Mouse (Mus musculus): ENCODE data around the gene Ap2a1.

- no peak for TF ChIP-seq HCFC1 (IDR thresholded peaks at IDR 0.05; ENCODE audit: borderline replicate concordance, insufficient read depth, low read length)
- no peak for TF ChIP-seq ZNF384 (IDR thresholded peaks at IDR 0.05; ENCODE audit: low read depth, low read length)
- no peak for TF ChIP-seq ZC3H11A (IDR thresholded peaks at IDR 0.05; ENCODE audit: borderline replicate concordance, low read depth, low read length)
- no peak for TF ChIP-seq CHD2 (IDR thresholded peaks at IDR 0.05; ENCODE audit: low read depth, low read length)
Observed at GRCm38 (mm10) chr7:44955628-44956027, 26.3 kb upstream of the Ap2a1 start.

Data from ES-E14 (cell line).